Mouse (Mus musculus) B cell, adult 62 days (primary cell): ENCODE results near the gene Sugt1. TPM values are rescaled to one million over a fixed set of nuclear protein-coding genes. Genes with fewer than 3 reads are reported as not detected.

Experiments used
- total RNA-seq: library from RNA; stranded (reverse); gene quantifications from 4 replicates; pipeline ENCODE4 v1.2.4, GENCODE M21; 2023

Sugt1 gene
- total RNA-seq: 50.0 to 63.5 TPM (median 59.1 TPM) in 4 replicates

DNA sequence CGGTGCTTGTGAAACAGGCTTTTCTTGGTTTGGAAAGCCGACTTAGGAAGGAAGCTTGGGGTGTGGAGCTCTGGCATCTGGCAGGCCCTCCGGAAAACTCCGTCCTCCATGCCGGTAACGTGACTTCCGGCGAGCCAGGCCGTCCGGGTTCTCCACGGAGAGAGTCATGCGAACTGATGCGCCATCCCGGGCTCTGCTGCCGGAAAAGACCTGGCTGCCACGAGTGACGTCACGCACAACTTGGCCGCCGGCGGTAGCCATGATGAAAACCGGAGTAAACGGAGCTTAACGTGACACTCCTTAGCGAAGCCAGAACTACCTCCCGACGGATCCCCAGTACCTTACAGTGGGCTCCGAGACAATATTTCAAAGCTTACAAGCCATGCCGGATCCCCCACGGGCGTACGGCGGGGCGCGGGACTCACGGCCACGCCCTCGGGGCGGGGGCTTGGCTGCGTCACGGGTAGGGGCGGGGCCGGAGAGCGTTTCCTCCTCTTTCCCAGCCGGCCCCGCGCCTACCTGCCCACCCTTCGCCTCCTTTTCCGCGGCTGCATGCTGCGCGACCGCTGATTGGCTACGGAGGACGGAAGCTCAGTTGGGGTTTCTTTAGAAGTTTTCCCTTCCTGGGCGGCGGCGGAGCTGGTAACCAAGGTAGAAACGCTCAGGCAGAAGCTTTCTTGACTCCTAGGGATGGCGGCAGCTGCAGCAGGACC lies at the start of gene Sugt1:
Sugt1 (plus strand) TSS at position 553 of the 713 bp plus-strand sequence.

DNA sequence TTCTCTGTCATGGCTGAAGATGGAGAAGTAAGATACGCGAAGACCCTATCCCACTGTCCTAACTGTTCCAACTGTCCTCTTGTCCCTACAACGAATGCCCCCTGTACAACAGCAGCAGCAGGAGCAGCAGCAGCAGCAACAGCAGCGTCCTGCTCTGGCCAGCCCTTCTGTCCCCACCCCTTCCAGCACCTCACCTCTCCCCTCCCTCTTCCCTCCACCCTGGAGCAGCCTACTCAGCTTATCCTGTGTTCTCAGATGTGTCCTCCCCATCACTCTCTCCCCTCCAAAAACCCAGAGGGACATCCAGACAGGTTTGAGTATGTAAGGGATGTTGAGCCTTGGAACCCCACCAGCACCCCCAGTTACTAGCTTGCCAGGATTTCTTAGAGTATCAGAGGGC lies 74.5 kb downstream of the Sugt1 start, which contains the start of gene Cnmd:
Cnmd (minus strand) TSS at position 170 of the 400 bp plus-strand sequence.

Other genes with a start within 250 kb of the Sugt1 start
- gene Naa16, start 196.9 kb upstream of the Sugt1 start, total RNA-seq: 44.0 to 51.7 TPM (median 49.8 TPM) in 4 replicates
- gene Mtrf1, start 189.9 kb upstream of the Sugt1 start, total RNA-seq: 1.7 to 3.3 TPM (median 1.8 TPM) in 4 replicates
- 15.7 to 18.2 TPM (median 16.6 TPM) in 4 replicates for gene Kbtbd7, start 161.2 kb upstream of the Sugt1 start, total RNA-seq
- 0.33 to 0.63 TPM (median 0.57 TPM) in 4 replicates for gene Kbtbd6, start 135.9 kb upstream of the Sugt1 start, total RNA-seq
- 187 to 209 TPM (median 192 TPM) in 4 replicates for gene Elf1, start 106.5 kb upstream of the Sugt1 start, total RNA-seq
- gene Wbp4, start 106.2 kb upstream of the Sugt1 start, total RNA-seq: 27.0 to 33.3 TPM (median 29.8 TPM) in 4 replicates
- not detected in 4 replicates for gene Cnmd, start 74.5 kb downstream of the Sugt1 start, total RNA-seq
- not detected in 4 replicates for gene Pcdh8, start 183.6 kb downstream of the Sugt1 start, total RNA-seq